Mouse (Mus musculus): Measurements from ENCODE around the gene Rhoq.

DNA sequence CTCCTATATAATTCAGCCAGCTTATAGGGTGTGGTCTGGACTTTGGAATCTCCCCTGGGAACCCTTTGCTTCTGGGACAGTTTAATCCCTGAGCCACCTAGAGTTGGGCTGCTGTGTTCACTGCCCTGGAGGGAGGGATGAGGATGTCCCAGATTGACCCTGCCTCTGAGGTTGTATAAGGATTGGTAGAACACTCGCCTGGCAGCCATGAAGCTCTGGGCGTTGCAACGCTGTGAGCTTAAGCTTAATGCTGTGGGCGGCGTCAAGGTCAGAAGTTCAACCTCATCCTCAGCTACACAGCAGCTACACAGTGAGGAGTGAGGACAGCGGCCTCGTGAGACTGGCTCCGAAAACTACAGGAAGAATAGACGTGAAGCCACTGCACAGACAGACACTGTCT, 19.6 kb downstream of the Rhoq start:
- TF ChIP-seq CTCF (IDR thresholded peaks at IDR 0.05; ENCODE audit: control insufficient read depth, insufficient read depth, low read length) (no peak), POLR2A (IDR thresholded peaks at IDR 0.05; ENCODE audit: borderline replicate concordance, control insufficient read depth, low read depth, low read length) (no peak)
